Mouse (Mus musculus): ENCODE results near the gene Dlg1. TPM values are rescaled to one million over a fixed set of nuclear protein-coding genes. Genes with fewer than 3 reads are reported as not detected.

Gene Dlg1
- total RNA-seq, 2 experiments from 2014 or later, result 88.2 to 95.2 TPM

DNA sequence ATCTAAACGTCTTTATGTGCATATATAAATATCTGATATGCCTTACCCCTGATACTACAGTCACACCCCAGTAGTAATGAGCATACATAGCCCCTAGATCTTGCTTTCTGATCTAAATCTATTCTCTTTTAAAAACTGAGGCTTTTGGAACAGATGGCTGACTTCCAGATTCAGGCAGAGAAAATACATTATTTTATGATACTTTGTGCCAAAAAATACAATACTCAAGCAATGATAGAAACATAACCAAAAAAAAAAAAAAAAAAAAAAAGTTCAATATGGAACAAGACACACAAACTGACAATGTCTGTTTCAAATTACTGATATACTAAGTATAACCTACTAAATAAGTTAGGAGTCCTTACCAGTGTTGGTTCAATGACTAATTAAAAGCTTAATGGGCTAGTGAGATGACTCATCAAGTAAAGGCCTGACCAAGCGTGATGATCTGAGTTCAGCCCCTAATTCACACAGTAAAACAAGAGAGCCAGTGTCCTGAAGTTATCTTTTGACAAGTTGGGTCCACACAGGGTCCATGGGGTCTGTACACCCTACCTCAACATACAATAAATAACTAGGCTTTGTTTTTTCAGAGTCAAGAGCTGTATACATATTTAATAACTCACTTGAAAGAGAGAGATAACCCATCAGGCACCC, 171.5 kb downstream of the Dlg1 start:
- DNase-seq (ENCODE audit: low spot score in 2 of 2), result no peak

DNA sequence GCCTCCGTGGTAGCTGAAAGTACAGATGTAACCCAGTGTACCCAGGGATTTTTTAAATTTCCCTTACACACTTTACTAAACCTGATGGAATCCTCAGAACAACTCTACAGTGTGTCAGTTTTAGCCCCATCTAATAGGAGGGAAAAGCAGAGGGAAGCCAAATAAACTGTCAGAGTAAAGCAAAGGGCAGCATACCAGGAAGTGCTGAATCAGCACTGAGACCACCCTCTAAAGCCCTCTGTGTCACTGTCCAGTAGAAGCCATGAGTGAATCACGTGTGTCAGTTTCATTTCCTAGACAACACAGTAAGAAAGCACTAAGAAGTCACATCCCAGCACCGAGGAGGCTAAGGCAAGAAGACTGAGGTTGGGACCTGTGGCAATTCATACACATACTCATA, 174.1 kb downstream of the Dlg1 start:
- no peak for DNase-seq (ENCODE audit: low spot score in 2 of 2)

DNA sequence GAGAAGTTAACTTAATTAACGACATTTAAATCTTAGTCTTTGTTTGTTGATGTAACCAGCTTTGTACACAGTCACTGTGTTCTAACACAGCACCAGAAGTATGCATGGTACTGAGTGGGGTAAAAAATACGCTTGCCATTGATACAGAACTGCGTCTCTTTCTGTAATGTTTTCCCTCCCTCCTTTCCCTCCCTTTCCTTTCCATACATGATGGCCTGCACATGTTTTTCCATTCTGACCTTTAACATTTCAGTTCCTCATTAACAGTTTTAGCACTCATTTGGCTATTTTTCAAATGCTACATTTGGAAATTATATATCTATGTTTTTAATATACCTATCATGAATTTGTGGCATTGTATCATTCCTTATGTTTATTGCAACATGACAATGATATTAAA, 181.0 kb downstream of the Dlg1 start:
- no peak for DNase-seq (ENCODE audit: low spot score in 2 of 2)

DNA sequence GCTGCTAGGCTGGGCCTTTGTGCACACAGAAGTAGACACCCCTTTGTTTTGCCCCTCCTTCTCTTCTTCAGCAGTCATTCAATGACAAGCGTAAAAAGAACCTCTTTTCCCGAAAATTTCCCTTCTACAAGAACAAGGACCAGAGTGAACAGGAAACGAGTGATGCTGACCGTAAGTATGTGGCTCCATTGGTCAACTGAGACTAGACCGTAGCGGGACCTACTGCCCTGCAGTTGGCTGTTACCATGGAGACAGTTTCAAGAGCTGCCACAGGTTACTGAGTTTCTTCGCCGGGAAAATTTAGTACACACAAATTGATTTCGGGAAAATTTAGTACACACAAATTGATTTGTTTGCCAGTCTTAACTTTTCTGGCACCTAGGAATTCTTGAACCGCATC, 183.5 kb downstream of the Dlg1 start:
- no peak for DNase-seq (ENCODE audit: low spot score in 2 of 2)

DNA sequence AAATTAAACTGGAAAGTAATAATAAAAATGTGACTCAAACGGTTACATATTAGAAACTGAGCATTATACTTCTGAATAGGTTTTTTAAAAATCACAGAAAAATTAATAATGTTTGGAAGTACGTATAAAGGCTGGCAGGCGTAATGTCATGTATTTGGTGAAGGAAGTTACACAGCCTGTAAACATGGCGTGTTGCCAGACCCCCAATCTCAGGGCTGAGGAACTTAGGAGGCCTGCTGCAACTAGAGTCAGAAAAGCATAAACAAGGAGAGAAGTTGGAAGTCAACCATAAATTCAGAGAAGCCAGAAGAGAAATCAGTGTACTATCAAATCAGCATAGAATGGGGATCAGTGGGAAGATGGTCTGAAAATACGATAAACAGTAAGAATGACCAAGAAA, 200.7 kb downstream of the Dlg1 start:
- no peak for DNase-seq (ENCODE audit: low spot score in 2 of 2)

DNA sequence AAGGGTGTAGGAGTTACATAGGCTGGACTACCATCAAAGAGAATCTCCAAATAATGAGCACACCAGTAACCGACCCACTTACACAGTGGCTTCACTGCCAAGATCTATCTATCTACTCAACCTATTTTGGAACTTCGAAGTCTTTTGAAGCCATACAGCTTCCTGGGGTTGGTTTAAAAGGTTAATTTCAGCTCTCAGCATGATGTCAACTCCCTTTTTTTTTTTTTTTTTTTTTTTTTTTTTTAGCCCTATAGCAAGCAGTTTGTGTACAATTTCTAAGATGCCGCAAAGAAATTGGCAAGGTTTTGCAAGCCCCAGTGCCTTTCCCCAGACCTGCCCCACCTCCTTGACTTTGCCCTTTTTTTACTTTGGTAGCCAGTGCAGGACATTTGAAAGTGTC, 202.0 kb downstream of the Dlg1 start:
- no peak for DNase-seq (ENCODE audit: low spot score in 2 of 2)

DNA sequence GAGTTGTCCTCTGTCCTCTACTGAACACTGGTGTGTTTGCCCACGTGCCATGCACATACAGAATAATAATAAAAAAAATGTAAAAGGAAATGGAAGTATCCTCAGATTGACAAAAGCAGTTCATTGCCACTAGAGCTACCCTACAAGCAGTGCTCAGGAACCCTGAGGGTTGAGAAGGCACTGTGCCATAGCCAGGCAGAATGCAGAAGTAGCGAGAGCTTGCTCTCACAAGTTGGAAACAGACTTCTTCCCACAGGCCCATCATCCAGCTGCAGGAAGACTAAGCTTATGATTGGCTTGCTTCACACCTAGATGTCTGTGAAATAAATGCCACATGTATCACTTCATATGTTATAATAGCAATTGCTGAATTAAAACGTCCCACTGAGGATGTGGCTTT, 203.7 kb downstream of the Dlg1 start:
- no peak for DNase-seq (ENCODE audit: low spot score in 2 of 2)

DNA sequence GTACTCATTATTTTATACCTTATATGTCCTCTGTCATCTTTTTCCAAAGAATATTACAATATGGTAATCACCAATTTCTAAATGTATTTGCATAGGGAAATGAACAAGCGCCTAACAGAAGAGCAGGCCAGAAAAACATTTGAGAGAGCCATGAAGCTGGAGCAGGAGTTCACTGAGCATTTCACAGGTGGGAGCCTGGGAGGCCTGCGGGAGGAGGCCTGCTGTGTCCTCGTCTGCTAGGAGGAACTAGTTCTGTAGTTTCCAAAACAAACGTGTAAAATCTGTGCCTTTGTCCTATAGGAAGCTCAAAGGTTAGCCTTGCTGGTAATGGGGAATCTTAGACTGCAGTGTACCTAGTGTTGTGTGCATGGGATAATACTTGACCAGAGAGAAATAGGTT, 204.5 kb downstream of the Dlg1 start:
- DNase-seq (ENCODE audit: low spot score in 2 of 2), result no peak

DNA sequence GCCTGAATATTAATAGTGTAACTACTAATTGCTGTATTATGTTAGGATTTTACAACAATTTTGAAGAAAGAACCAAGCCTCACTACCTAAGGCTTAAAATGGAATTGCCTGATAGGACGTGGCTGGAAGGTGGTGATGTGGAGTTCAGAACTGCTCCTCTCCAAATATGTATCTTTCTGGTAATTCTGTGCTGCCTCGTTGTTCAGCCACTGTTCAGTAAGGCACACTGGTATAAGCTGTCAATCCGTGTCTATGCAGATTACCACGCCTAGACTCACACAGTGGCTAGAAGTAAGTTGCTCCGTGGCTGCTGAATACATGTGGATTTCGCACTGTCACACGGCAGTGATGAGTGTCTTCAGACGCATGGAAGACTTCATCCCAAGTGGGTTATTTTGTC, 210.5 kb downstream of the Dlg1 start:
- DNase-seq (ENCODE audit: low spot score in 2 of 2), result no peak

DNA sequence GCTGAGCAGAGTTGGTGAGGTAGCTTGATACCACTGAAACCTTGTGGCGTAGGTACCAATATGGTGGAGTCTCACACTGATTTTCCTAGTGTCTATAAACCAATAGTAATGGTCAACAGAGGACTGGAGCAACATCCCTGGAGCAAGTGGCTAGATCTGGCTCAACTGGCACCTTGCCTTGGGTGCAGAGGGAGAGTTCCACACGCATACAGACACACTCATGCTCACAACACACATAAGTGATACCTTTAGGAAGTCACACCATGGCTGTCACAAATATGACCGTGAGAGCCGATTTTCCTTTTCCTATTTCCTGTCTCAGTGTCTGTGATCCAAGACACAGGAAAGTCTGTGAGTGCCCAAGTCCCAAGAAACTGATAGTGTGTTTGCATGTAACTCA, 212.1 kb downstream of the Dlg1 start:
- DNase-seq (ENCODE audit: low spot score in 2 of 2), result no peak

DNA sequence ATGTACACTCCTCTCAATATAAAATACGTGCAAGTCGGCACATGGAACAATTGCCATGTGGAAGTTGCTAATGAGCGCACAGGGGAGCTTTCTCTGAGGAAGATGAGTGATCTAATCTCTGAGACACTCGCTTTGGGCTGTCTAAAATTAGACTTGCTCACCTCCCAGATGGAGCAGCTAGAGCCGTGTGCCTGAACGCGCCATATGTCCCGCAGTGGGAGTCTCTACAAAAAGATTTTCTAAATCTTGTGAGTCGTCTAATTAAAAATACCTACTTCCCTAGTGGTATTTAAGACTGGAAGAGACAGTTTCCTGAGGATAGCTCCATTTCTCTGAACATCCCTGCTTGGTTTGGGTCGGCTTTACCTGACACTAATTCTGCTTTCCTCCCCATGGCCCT, 213.1 kb downstream of the Dlg1 start:
- peak; percentile 71 to 79 for DNase-seq (ENCODE audit: low spot score in 2 of 2)

DNA sequence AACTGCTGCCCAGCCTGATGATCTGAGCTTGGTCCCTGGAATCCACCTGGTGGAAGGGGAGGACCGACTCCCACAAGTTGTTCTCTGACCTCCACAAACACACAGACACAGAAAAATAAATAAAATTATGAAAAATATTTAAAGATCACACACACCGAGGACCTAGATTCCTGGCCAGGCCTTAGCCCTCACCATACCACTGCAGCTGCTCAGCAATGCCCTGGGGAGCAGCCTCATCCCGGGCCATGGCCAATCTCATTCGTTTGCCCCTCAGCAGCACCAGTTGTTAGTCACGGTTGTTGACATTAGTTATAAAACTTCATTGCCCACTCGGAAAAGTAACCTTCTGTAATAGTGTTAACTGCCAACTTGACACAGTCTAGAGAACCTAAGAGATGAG, 214.8 kb downstream of the Dlg1 start:
- DNase-seq (ENCODE audit: low spot score in 2 of 2), result no peak

DNA sequence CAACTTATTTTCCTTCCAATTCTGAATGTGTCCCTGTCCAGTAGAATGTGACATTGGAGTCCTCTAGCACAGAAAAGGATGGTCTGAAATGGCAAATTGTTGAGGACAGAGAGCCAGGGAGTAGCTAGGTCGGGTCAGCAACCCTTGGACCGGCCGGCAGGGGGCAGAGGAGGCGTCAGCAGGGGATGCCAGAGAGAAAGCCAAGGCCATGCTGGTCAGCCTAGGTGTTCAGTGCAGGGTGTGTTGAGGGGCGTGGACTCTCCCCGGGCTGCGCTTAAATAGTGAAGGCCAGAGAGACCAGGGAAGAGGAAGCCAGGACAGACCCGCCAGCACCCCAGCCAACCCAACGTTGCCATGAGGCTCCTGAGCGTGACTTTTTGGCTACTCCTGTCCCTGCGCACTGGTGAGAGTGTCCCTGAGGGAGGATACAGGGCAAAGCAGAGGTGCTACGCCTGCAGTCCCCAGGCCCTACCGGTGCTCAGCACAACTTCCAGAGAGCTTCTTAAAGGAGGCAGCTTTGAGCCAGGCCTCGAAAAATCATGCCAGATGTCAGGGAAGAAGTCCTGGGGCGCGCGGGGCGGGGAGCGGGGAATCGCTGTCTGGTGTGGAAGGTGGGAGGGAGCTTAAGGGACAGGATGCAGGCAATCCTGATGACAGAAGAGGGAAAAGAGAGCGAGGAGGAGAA, 215.5 kb downstream of the Dlg1 start, which contains the start of gene Meltf:
Gene Meltf, plus strand, starts transcription at position 238 of the 685 bp plus-strand sequence.
- no peak for DNase-seq (ENCODE audit: low spot score in 2 of 2)

DNA sequence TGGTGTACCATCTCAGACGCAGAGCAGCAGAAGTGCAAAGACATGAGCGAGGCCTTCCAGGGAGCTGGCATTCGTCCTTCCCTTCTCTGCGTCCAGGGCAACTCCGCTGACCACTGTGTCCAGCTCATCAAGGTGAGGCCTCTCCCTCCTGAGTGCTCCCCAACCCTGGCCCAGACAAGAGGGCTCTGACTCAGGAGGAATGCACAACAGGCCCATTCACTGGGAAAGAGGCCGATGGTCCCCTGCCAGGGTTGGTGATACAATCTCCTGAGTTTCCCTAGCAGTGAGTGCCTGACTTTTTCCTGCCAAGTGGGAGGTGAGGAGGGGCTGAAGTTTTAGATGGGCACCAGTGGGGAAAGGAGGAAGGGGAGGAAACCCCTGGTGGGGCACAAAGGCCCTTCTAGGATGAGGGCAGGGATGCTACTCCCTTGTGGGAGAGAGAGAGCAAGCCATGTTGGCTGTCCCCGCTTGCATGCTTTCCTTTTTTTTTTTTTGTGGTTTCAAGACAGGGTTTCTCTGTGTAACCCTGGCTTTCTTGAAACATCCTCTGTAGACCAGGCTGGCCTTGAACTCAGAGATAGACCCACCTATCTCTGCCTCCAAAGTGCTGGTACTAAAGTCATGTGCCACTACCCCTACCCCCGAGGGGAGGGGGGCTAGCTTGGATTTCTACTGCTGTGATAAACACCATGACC, 217.1 kb downstream of the Dlg1 start:
- DNase-seq (ENCODE audit: low spot score in 2 of 2), result no peak

DNA sequence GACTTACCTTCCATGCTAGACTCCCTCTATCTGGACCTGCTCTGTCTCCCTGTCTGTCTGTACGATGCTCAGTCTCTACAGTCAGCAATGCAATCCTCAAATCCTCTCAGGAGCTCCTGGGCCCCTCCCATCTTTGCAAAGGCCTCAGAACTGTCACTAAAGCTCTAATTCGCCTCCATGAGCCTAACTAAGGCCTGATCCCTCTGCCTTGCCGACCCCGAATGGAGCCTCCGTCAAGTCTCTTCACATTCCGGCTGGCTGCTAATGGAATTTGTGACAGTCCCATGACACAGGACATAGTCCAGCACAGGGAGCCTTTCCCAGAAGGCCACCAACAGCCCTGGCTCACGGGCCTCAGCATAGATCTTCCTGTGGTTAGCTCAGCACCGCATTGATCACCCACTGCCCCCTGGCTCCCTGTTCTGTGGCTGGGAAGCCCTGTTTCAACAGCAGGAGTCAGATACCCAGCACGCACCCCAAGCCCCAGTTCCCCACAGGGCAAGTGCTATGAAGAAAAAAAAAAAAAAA, 219.2 kb downstream of the Dlg1 start:
- no peak for DNase-seq (ENCODE audit: low spot score in 2 of 2)

DNA sequence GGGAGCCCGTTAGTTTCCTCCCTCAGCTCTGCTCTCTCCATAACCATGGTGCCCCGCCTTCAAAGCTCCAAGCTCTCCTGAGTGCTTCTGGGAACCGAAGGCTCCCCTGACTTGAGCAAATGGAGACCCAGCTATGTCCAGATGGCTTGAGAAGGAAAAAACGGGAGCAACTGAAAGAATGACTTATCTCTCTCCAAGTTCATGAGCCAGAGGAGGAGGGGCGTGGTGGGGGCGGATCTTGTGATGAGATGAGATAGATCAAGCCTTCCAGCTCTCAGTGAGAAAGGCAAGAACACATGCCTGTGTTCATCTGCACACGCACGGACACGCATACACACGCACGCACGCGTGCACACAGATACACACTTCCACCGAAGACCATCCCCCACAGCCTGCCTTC, 220.1 kb downstream of the Dlg1 start:
- DNase-seq (ENCODE audit: low spot score in 2 of 2), result no peak

DNA sequence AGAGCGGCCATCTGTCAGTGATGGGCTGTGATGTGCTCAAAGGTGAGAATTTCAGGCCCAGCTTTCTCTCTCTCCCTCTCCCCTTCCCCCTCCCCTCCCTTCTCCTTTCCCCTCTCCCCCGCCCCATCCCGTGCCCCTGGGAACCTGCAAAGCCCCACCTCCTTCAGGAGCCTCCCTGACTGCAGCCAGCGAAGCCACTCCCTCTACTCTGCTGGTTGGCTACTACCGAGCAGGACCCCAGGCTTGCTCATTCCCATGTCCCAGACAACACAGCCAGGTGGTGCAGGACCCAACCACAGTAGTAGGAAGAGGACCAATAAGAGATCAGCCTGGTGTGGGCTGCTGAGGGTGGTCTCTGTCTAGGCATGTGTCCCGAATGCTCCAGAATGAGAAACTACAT, 220.7 kb downstream of the Dlg1 start:
- no peak for DNase-seq (ENCODE audit: low spot score in 2 of 2)

DNA sequence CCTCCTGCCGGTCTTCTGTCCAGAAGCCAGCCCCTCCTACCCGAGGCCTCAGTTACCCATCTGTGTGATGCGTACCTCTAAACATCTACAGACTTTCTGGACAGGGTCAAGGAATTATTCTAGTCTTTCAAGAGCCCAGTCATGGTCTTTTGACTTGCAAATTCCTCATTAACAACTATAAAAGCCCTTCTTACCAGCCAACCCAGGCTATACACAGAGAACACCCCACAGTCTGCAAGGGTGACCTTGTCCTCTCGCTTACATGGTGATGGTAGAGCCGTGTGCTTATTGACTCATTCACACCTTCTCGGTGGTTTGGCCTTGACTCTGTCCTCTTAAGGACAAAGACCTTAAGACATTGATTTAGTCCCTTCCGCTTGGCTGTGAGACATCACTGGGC, 227.7 kb downstream of the Dlg1 start:
- DNase-seq (ENCODE audit: low spot score in 2 of 2), result no peak

DNA sequence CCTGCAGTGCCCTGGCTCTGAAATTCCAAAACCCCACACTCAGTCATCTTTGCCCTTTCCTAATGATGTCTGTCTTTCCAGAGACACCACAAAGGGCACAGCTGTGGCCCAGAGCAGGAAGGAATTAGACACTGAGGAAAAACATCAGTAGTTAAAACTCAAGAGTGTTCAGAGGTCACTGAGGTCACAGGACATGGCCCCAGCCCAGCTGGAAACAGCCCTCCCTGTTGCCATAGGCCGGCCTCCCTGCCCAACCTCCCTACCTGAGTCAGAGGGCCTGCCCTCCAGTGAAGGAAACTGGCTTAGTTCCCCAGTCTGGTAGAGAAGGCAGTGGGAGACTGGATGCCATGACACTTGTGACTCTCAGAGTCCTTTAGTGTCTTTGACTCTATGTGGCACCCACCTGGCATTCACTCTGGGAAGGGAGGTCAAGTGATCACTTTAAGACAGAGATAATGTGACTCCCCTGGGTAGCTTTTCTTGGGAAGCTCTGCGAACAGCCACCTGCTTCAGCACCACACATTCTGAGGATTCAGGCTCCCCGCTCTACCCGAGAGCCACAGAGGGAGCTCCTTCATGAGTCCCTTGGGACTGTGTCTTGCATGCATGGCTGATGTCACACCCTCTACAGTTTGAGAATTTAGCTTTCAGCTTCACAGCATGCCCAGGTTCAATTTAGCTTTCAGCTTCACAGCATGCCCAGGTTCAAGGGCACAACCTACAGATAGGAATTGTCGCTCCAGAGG, 230.3 kb downstream of the Dlg1 start:
- no peak for DNase-seq (ENCODE audit: low spot score in 2 of 2)

DNA sequence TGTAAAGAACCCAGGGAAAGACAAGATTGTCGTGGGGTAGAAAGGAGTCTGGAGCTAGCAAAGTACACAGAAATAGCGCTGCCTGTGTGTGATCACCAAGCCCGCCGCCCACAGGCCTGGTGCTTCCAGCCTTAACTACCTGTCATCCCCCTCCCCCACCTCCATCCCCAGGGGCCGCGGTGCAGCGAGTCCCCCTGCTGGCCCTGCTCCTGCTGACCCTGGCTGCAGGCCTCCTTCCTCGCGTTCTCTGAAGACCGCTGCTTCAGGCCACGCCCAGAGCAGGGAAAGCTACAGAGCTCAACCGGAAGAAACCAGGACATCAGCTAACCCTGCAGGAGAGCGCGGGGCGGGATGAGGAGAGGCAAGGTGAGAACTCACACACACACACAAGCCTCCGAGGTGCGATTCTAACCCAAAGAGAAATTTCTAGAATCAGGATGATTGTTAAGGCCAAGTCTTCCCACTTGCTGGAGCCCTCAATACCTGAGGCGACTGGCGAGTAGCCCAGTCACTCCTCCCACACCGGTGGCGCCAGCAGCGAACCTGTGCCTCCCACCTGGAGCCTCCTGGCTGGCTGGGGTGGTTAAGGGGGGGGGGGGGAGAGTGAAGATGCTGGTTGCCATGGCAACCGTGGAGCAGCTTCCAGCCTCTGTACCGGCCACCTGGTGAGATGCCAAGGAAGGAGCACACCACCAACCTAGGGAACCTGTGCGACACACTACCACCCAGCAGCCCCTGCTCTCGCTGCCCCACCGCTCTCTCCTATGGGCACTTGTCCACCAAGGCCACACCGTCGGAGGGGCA, 233.9 kb downstream of the Dlg1 start:
- DNase-seq (ENCODE audit: low spot score in 2 of 2), result peak in 1 of 2 experiments; percentile 58
